Mouse (Mus musculus) cerebellum, adult (tissue): ENCODE measurements around the gene Ube2m.

Source experiments
- ATAC-seq: cut with Nextera tagmentation; 2 replicates; pipeline ENCODE4 v1.9.2; 2017; ENCODE audit warnings: mild to moderate bottlenecking, moderate library complexity, mixed read lengths; ENCODE audit not compliant: insufficient number of reproducible peaks, low FRiP score, low TSS enrichment

Gene Ube2m

GRCm38 (mm10) chr7:13006011-13006410, 32.1 kb downstream of the Ube2m start:
- ATAC-seq = no peak

- ATAC-seq = no peak
Observed at GRCm38 (mm10) chr7:13003380-13003779, 34.7 kb downstream of the Ube2m start.

- ATAC-seq = no peak
Observed at GRCm38 (mm10) chr7:13001584-13001983, 36.5 kb downstream of the Ube2m start.

GRCm38 (mm10) chr7:12998851-12999250, 39.2 kb downstream of the Ube2m start, which contains the start of gene Trim28:
Trim28 (plus strand) TSS chr7:12999114.
- no peak for ATAC-seq

- no peak for ATAC-seq
Observed at GRCm38 (mm10) chr7:12998053-12998452, 40.0 kb downstream of the Ube2m start, which contains the start of gene Slc27a5. Slc27a5 (minus strand) TSS chr7:12998192.

GRCm38 (mm10) chr7:12997230-12997629, 40.8 kb downstream of the Ube2m start:
- no peak for ATAC-seq

- ATAC-seq = no peak
Observed at GRCm38 (mm10) chr7:12995862-12996261, 42.2 kb downstream of the Ube2m start.

- no peak for ATAC-seq
Observed at GRCm38 (mm10) chr7:12993148-12993547, 44.9 kb downstream of the Ube2m start.

GRCm38 (mm10) chr7:12992222-12992621, 45.9 kb downstream of the Ube2m start:
- ATAC-seq = no peak

- ATAC-seq = no peak
Observed at GRCm38 (mm10) chr7:12987409-12988189, 50.5 kb downstream of the Ube2m start.

GRCm38 (mm10) chr7:12986906-12987305, 51.2 kb downstream of the Ube2m start:
- ATAC-seq = no peak

GRCm38 (mm10) chr7:12985724-12986123, 52.4 kb downstream of the Ube2m start:
- no peak for ATAC-seq
